Mouse (Mus musculus): Measurements from ENCODE around the gene Rad1. TPM values are rescaled to one million over a fixed set of nuclear protein-coding genes. Genes with fewer than 3 reads are reported as not detected.
"Not testable (repeated sequence)": the region's sequence is repeated elsewhere in the genome, so short reads cannot be mapped to it uniquely, and the experiment has no call there.

Gene Rad1
- polyA plus RNA-seq, 1 experiment from 2014 or later, result 13.5 TPM

- not testable (repeated sequence) for H3K27me3 ChIP-seq (ENCODE audit: control insufficient read depth, insufficient read depth, low read length); H3K27ac ChIP-seq (replicated peaks; ENCODE audit: low read depth, low read length); H3K4me3 ChIP-seq (replicated peaks; ENCODE audit: low read depth, low read length); H3K9ac ChIP-seq (replicated peaks; ENCODE audit: low read length); H3K9me3 ChIP-seq (ENCODE audit: control insufficient read depth, low read length); H3K4me1 ChIP-seq (ENCODE audit: control insufficient read depth, insufficient read depth, low read length); DNase-seq; ATAC-seq (ENCODE audit: low FRiP score, low TSS enrichment); H3K4me2 ChIP-seq (ENCODE audit: low read length)
- WGBS, result 96% methylated on average over 1 of the region's 1 CpGs
- H3K36me3 ChIP-seq (ENCODE audit: control insufficient read depth, insufficient read depth, low read length), result peaks cover 18% of the 10 kb centered on the region; the same call in 1 of the 2 replicates
Observed at GRCm38 (mm10) chr15:10496696-10497095, 10.9 kb downstream of the Rad1 start.

DNA sequence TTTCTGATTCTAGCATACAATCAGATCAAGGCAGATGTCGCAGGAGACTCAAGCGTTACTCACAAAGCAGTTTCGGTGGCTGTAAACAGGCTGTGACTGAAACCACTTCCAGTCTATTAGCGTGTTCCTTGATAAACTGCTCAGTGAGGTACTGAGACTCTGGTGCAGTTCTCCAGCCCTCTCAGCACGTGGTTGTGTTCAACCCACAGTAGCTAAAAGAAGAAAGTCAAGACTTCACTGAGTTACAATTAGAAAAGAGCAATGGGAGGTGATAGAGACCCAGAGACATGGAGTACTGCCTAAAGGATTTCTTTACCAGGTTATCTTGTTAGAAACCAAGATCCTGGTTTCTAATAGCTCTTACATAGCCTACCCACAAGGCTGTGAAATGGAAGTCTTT lies 13.8 kb downstream of the Rad1 start:
- whole genome bisulfite sequencing, result 80% methylated on average over 5 of the region's 5 CpGs

GRCm38 (mm10) chr15:10500035-10500434 lies 14.2 kb downstream of the Rad1 start:
- DNase-seq, result no peak
- H3K27me3 ChIP-seq (ENCODE audit: control insufficient read depth, insufficient read depth, low read length), result no peaks in the 10 kb centered on the region
- ATAC-seq (ENCODE audit: low FRiP score, low TSS enrichment), result no peak
- no peak overlapping the region for H3K4me2 ChIP-seq (ENCODE audit: low read length)
- no peak overlapping the region for H3K4me3 ChIP-seq (replicated peaks; ENCODE audit: low read depth, low read length)
- 87% methylated on average over 5 of the region's 5 CpGs for WGBS
- no peak overlapping the region for H3K9ac ChIP-seq (replicated peaks; ENCODE audit: low read length)
- H3K9me3 ChIP-seq (ENCODE audit: control insufficient read depth, low read length), result no peaks in the 10 kb centered on the region
- H3K4me1 ChIP-seq (ENCODE audit: control insufficient read depth, insufficient read depth, low read length), result no peaks in the 10 kb centered on the region
- peaks cover 7% of the 10 kb centered on the region; the same call in 1 of the 2 replicates for H3K36me3 ChIP-seq (ENCODE audit: control insufficient read depth, insufficient read depth, low read length)
- H3K27ac ChIP-seq (replicated peaks; ENCODE audit: low read depth, low read length), result no peak overlapping the region

More for the DNA sequence above, 13.8 kb downstream of the Rad1 start:
- DNase-seq (no peak), ATAC-seq (ENCODE audit: low FRiP score, low TSS enrichment) (no peak)
- H3K4me1 ChIP-seq (ENCODE audit: control insufficient read depth, insufficient read depth, low read length), result no peaks in the 10 kb centered on the region
- no peak overlapping the region for H3K9ac ChIP-seq (replicated peaks; ENCODE audit: low read length)
- no peak overlapping the region for H3K4me3 ChIP-seq (replicated peaks; ENCODE audit: low read depth, low read length)
- H3K9me3 ChIP-seq (ENCODE audit: control insufficient read depth, low read length), result no peaks in the 10 kb centered on the region
- peaks cover 7% of the 10 kb centered on the region; the same call in 1 of the 2 replicates for H3K36me3 ChIP-seq (ENCODE audit: control insufficient read depth, insufficient read depth, low read length)
- no peak overlapping the region for H3K27ac ChIP-seq (replicated peaks; ENCODE audit: low read depth, low read length)
- H3K4me2 ChIP-seq (ENCODE audit: low read length), result no peak overlapping the region
- no peaks in the 10 kb centered on the region for H3K27me3 ChIP-seq (ENCODE audit: control insufficient read depth, insufficient read depth, low read length)

GRCm38 (mm10) chr15:10500838-10501719 lies 15.3 kb downstream of the Rad1 start:
- Histone ChIP-seq H3K27me3 (ENCODE audit: control insufficient read depth, insufficient read depth, low read length) (no peaks in the 10 kb centered on the region), H3K4me3 (replicated peaks; ENCODE audit: low read depth, low read length) (no peak overlapping the region), H3K27ac (replicated peaks; ENCODE audit: low read depth, low read length) (no peak overlapping the region), H3K36me3 (ENCODE audit: control insufficient read depth, insufficient read depth, low read length) (peaks cover 3% of the 10 kb centered on the region; the same call in 1 of the 2 replicates), H3K9me3 (ENCODE audit: control insufficient read depth, low read length) (no peaks in the 10 kb centered on the region), H3K4me1 (ENCODE audit: control insufficient read depth, insufficient read depth, low read length) (no peaks in the 10 kb centered on the region), H3K4me2 (ENCODE audit: low read length) (no peak overlapping the region), H3K9ac (replicated peaks; ENCODE audit: low read length) (no peak overlapping the region)
- DNase-seq (peak; percentile 88), ATAC-seq (ENCODE audit: low FRiP score, low TSS enrichment) (peak; percentile 83; the same call in 1 of the 2 replicates)
- 58% methylated on average over 11 of the region's 11 CpGs for WGBS

DNA sequence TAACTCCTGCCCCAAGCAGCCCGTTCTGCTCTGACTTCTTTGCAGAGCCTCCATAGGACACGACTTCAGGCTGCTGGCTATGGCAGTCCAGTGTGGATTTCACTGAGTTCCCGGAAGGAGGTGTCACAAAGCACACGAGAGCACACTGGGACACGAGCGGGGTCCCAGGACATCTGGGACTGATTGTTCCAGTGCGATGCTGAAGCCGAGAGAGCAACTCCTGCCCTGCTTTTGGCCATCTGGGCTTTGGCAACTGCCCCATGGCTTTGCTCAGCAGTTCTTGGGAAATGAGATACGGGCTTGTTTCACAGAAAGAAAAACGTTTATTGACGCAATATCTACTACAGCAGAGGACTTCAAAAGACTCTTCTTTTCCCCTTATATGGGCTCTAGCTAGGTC lies 20.3 kb downstream of the Rad1 start:
- WGBS, result 83% methylated on average over 11 of the region's 11 CpGs
- Histone ChIP-seq H3K9ac (replicated peaks; ENCODE audit: low read length) (no peak overlapping the region), H3K27me3 (ENCODE audit: control insufficient read depth, insufficient read depth, low read length) (no peaks in the 10 kb centered on the region), H3K36me3 (ENCODE audit: control insufficient read depth, insufficient read depth, low read length) (no peaks in the 10 kb centered on the region), H3K27ac (replicated peaks; ENCODE audit: low read depth, low read length) (no peak overlapping the region), H3K4me1 (ENCODE audit: control insufficient read depth, insufficient read depth, low read length) (no peaks in the 10 kb centered on the region), H3K9me3 (ENCODE audit: control insufficient read depth, low read length) (no peaks in the 10 kb centered on the region), H3K4me2 (ENCODE audit: low read length) (no peak overlapping the region), H3K4me3 (replicated peaks; ENCODE audit: low read depth, low read length) (no peak overlapping the region)
- DNase-seq (no peak), ATAC-seq (ENCODE audit: low FRiP score, low TSS enrichment) (no peak)

- ATAC-seq (ENCODE audit: low FRiP score, low TSS enrichment), result no peak
- Histone ChIP-seq H3K4me2 (ENCODE audit: low read length) (no peak overlapping the region), H3K27ac (replicated peaks; ENCODE audit: low read depth, low read length) (no peak overlapping the region), H3K9me3 (ENCODE audit: control insufficient read depth, low read length) (no peaks in the 10 kb centered on the region), H3K9ac (replicated peaks; ENCODE audit: low read length) (no peak overlapping the region), H3K36me3 (ENCODE audit: control insufficient read depth, insufficient read depth, low read length) (no peaks in the 10 kb centered on the region), H3K27me3 (ENCODE audit: control insufficient read depth, insufficient read depth, low read length) (no peaks in the 10 kb centered on the region), H3K4me3 (replicated peaks; ENCODE audit: low read depth, low read length) (no peak overlapping the region), H3K4me1 (ENCODE audit: control insufficient read depth, insufficient read depth, low read length) (no peaks in the 10 kb centered on the region)
- DNase-seq, result no peak
- 74% methylated on average over 7 of the region's 7 CpGs for WGBS
Observed at GRCm38 (mm10) chr15:10515166-10515565, 29.3 kb downstream of the Rad1 start.

- DNase-seq (no peak), ATAC-seq (ENCODE audit: low FRiP score, low TSS enrichment) (no peak)
- Histone ChIP-seq H3K4me2 (ENCODE audit: low read length) (no peak overlapping the region), H3K4me3 (replicated peaks; ENCODE audit: low read depth, low read length) (no peak overlapping the region), H3K27me3 (ENCODE audit: control insufficient read depth, insufficient read depth, low read length) (no peaks in the 10 kb centered on the region), H3K36me3 (ENCODE audit: control insufficient read depth, insufficient read depth, low read length) (no peaks in the 10 kb centered on the region), H3K27ac (replicated peaks; ENCODE audit: low read depth, low read length) (no peak overlapping the region), H3K9me3 (ENCODE audit: control insufficient read depth, low read length) (no peaks in the 10 kb centered on the region), H3K9ac (replicated peaks; ENCODE audit: low read length) (no peak overlapping the region), H3K4me1 (ENCODE audit: control insufficient read depth, insufficient read depth, low read length) (no peaks in the 10 kb centered on the region)
- 85% methylated on average over 1 of the region's 1 CpGs for WGBS
Observed at GRCm38 (mm10) chr15:10525896-10526295, 40.1 kb downstream of the Rad1 start.

DNA sequence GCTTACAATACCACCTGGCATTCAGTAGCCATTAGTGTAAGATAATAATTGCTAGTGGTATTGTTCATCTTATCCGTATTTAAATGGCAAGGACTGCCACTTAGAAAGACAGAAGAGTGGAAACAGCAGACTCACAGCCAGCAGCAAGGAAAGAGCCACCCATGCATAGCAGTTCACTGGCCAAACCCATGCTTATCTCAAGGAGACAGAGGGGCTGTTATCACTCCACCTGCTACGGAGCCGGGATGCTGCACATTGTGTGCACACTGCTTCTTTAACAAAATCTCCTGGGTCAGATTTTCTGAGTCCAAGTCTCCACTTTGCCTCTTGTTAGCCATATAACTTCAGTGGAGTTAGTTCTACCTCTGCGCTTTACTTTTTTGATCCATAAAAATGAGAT lies 45.5 kb downstream of the Rad1 start:
- WGBS, result 81% methylated on average over 4 of the region's 4 CpGs
- H3K27ac ChIP-seq (replicated peaks; ENCODE audit: low read depth, low read length), result no peak overlapping the region
- H3K4me3 ChIP-seq (replicated peaks; ENCODE audit: low read depth, low read length), result no peak overlapping the region
- no peak overlapping the region for H3K9ac ChIP-seq (replicated peaks; ENCODE audit: low read length)
- H3K4me1 ChIP-seq (ENCODE audit: control insufficient read depth, insufficient read depth, low read length), result no peaks in the 10 kb centered on the region
- no peaks in the 10 kb centered on the region for H3K27me3 ChIP-seq (ENCODE audit: control insufficient read depth, insufficient read depth, low read length)
- H3K4me2 ChIP-seq (ENCODE audit: low read length), result no peak overlapping the region
- no peaks in the 10 kb centered on the region for H3K36me3 ChIP-seq (ENCODE audit: control insufficient read depth, insufficient read depth, low read length)
- DNase-seq (no peak), ATAC-seq (ENCODE audit: low FRiP score, low TSS enrichment) (no peak)
- no peaks in the 10 kb centered on the region for H3K9me3 ChIP-seq (ENCODE audit: control insufficient read depth, low read length)

- H3K27ac ChIP-seq (replicated peaks; ENCODE audit: low read depth, low read length); ATAC-seq (ENCODE audit: low FRiP score, low TSS enrichment); DNase-seq; H3K4me2 ChIP-seq (ENCODE audit: low read length); H3K9ac ChIP-seq (replicated peaks; ENCODE audit: low read length); H3K36me3 ChIP-seq (ENCODE audit: control insufficient read depth, insufficient read depth, low read length); H3K4me3 ChIP-seq (replicated peaks; ENCODE audit: low read depth, low read length); H3K27me3 ChIP-seq (ENCODE audit: control insufficient read depth, insufficient read depth, low read length); H3K9me3 ChIP-seq (ENCODE audit: control insufficient read depth, low read length); H3K4me1 ChIP-seq (ENCODE audit: control insufficient read depth, insufficient read depth, low read length): not testable (repeated sequence)
- WGBS, result 92% methylated on average over 10 of the region's 10 CpGs
Observed at GRCm38 (mm10) chr15:10533361-10533760, 47.5 kb downstream of the Rad1 start.
